Mouse (Mus musculus) gastrocnemius, adult 2 months (tissue): ENCODE measurements around the gene Clasp1. TPM values are rescaled to one million over a fixed set of nuclear protein-coding genes. Genes with fewer than 3 reads are reported as not detected.

ENCODE experiments used
- DNase-seq: peaks from one replicate; pipeline ENCODE4 v3.0.0; 2022
- H3K27ac ChIP-seq: fragments of 200-600 bp; 2 replicates; pipeline ENCODE4 v1.8.1; 2022; ENCODE audit warnings: mild to moderate bottlenecking
- H3K4me3 ChIP-seq: fragments of 200-600 bp; 2 replicates; pipeline ENCODE4 v1.8.1; 2022; ENCODE audit warnings: mild to moderate bottlenecking, moderate library complexity
- CTCF ChIP-seq: fragments of 200-600 bp; IDR thresholded peaks from 2 replicates; pipeline ENCODE4 v1.8.1; 2022; ENCODE audit warnings: antibody characterized with exemption, mild to moderate bottlenecking, moderate library complexity
- intact Hi-C: fragments of 180-260 bp; cut with DNase I; formaldehyde crosslinking; loops from one replicate; pipeline ENCODE4 v1.15.1; 2025
- total RNA-seq, 2 experiments: library from RNA; stranded (reverse); gene quantifications; 2 replicates each; pipeline ENCODE4 v1.2.3; 2021

The Clasp1 gene
- total RNA-seq, 2 experiments from 2014 or later = 45.9 to 50.5 TPM

- DNase-seq = no peak
- no peak overlapping the region for H3K4me3 ChIP-seq
- no peak overlapping the region; the same call in 1 of the 2 replicates for H3K27ac ChIP-seq
- TF ChIP-seq CTCF = no peak
- intact Hi-C loops = no loop called here
Observed at GRCm38 (mm10) chr1:118413169-118413568, 24.3 kb downstream of the Clasp1 start.

GRCm38 (mm10) chr1:118417047-118417730, 28.3 kb downstream of the Clasp1 start:
- Histone ChIP-seq H3K4me3 (no peak overlapping the region), H3K27ac (peak overlapping the region; percentile 69)
- DNase-seq = peak; percentile 59
- TF ChIP-seq CTCF = no peak
- intact Hi-C loops = loop anchor here (5.0 kb wide), 1 partner anchor 40 kb away; no protein-coding TSS in a partner anchor

- no peak for TF ChIP-seq CTCF
- no peak overlapping the region for H3K4me3 ChIP-seq
- no peak for DNase-seq
- H3K27ac ChIP-seq = no peak overlapping the region
- intact Hi-C loops = loop anchor here (5.0 kb wide), 1 partner anchor 38 kb away; no protein-coding TSS in a partner anchor
Observed at GRCm38 (mm10) chr1:118419399-118419798, 30.5 kb downstream of the Clasp1 start.

- intact Hi-C loops = no loop called here
- no peak for TF ChIP-seq CTCF
- peak overlapping the region; percentile 35; the same call in 1 of the 2 replicates for H3K27ac ChIP-seq
- no peak for DNase-seq
- H3K4me3 ChIP-seq = no peak overlapping the region
Observed at GRCm38 (mm10) chr1:118421149-118421548, 32.3 kb downstream of the Clasp1 start.

- no peak overlapping the region for H3K4me3 ChIP-seq
- DNase-seq = no peak
- intact Hi-C loops = no loop called here
- H3K27ac ChIP-seq = no peak overlapping the region
- no peak for TF ChIP-seq CTCF
Observed at GRCm38 (mm10) chr1:118422812-118423211, 34.0 kb downstream of the Clasp1 start.

GRCm38 (mm10) chr1:118425982-118426381, 37.1 kb downstream of the Clasp1 start:
- Histone ChIP-seq H3K27ac (no peak overlapping the region), H3K4me3 (no peak overlapping the region)
- intact Hi-C loops = no loop called here
- TF ChIP-seq CTCF = no peak
- DNase-seq = no peak

GRCm38 (mm10) chr1:118428354-118429084, 39.7 kb downstream of the Clasp1 start:
- H3K27ac ChIP-seq = peak overlapping the region; percentile 46
- no peak for DNase-seq
- TF ChIP-seq CTCF = no peak
- H3K4me3 ChIP-seq = no peak overlapping the region
- intact Hi-C loops = no loop called here

- intact Hi-C loops = no loop called here
- Histone ChIP-seq H3K4me3 (no peak overlapping the region), H3K27ac (no peak overlapping the region)
- no peak for TF ChIP-seq CTCF
- DNase-seq = no peak
Observed at GRCm38 (mm10) chr1:118431548-118431947, 42.7 kb downstream of the Clasp1 start.

GRCm38 (mm10) chr1:118435001-118435473, 46.2 kb downstream of the Clasp1 start:
- DNase-seq = no peak
- intact Hi-C loops = no loop called here
- H3K27ac ChIP-seq = peak overlapping the region; percentile 51

GRCm38 (mm10) chr1:118437856-118438255, 49.0 kb downstream of the Clasp1 start:
- intact Hi-C loops = no loop called here
- Histone ChIP-seq H3K4me3 (no peak overlapping the region), H3K27ac (0 out of 2 replicates have a peak overlapping the region, but pooled peaks have one; percentile 4)
- TF ChIP-seq CTCF = no peak
- peak; percentile 46 for DNase-seq

More at GRCm38 (mm10) chr1:118435001-118435473, 46.2 kb downstream of the Clasp1 start:
- TF ChIP-seq CTCF = no peak
- peak overlapping the region; percentile 7 for H3K4me3 ChIP-seq

- TF ChIP-seq CTCF = no peak
- no peak for DNase-seq
- H3K4me3 ChIP-seq = no peak overlapping the region
- intact Hi-C loops = no loop called here
- H3K27ac ChIP-seq = 0 out of 2 replicates have a peak overlapping the region, but pooled peaks have one; percentile 20
Observed at GRCm38 (mm10) chr1:118438332-118438731, 49.5 kb downstream of the Clasp1 start.

GRCm38 (mm10) chr1:118440547-118440946, 51.7 kb downstream of the Clasp1 start:
- Histone ChIP-seq H3K27ac (no peak overlapping the region), H3K4me3 (no peak overlapping the region)
- intact Hi-C loops = no loop called here
- no peak for TF ChIP-seq CTCF
- no peak for DNase-seq

GRCm38 (mm10) chr1:118444420-118444819, 55.6 kb downstream of the Clasp1 start:
- peak overlapping the region; percentile 92 for H3K27ac ChIP-seq
- intact Hi-C loops = no loop called here
- DNase-seq = no peak
- H3K4me3 ChIP-seq = no peak overlapping the region
- no peak for TF ChIP-seq CTCF
